Mouse (Mus musculus): ENCODE results near the gene Nr6a1.

The Nr6a1 gene

DNA sequence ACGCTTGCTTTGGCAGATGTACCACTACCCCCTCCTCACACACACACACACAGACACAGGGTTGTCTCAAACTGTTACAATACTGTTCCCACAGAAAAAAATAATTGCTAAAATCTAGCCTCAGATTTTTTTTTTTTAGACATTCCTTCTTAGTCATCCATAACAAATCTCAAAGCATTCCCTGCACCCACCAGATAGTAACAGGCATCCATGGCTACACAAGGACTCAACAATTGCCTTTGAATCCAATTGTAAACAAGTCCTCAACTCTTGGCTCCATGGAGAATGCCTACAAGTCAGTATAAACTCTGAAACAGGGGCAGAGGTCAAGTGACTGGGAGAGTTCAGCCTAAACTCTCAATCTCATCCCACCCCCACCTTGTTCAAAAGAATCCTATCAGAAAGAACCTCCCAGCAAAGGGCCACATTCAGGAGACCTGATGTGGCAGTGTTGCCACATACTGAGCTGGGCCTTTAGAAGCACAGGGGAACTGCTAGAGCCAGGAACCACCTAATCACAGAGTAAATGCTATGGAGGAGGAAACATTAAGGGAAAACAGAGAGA is 52.9 kb downstream of the Nr6a1 start:
- DNase-seq (ENCODE audit: low spot score in 2 of 2): no peak

DNA sequence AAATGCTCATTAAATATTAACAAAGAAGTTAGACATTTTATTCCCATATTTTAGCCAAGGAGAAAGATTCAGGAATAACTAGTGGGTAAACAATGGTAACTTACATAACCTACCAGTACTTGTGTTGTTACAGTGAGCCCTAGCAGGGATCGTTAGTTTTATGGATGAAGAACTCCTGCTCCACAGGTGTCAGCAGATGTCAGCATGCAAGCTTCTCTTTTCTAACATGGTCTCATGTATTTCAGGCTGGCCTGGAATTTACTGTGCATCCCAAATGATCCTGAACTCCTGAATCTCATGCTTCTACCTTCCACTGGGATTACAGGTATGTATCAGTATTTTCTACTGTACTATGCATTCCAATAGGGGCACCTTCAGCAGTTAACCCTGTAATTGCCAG is 54.8 kb downstream of the Nr6a1 start:
- DNase-seq (ENCODE audit: low spot score in 2 of 2): no peak

DNA sequence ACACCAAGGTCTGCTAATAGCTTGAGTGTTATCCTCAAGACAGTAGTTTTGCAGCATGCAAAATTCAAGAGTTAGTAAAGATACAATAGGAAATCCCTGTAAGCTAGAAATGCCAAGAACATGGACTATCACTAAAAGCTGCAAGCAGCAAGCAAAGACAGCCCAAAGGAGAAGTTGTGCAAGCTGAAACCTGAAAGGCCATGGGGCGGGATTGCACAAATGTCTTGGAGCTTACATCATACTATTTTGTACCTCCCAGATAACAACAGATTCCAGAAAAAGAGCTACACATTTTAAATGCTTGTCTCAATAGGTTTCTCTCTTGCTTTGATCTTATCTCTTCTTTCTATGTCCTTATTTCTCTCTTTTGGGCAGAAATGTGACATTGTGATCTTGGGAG is 60.8 kb downstream of the Nr6a1 start:
- DNase-seq (ENCODE audit: low spot score in 2 of 2): no peak

DNA sequence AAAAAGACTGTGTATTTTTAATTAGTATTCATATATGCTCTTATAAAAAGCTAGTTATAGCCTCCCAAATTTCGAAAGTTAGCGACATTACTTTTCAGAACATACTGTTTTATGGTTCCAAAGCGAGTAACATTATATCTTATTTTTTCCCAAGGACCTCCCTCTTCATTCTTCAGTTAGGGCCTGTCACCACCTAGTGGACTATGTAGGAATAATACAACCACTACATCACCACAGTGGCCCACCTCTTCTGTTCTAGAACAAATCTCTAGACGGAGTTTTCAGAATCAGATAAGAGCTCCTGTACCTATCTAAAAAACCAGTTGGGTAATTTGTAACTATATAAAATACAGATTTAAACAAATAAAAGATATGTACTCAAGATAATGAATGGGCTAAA is 63.5 kb downstream of the Nr6a1 start:
- no peak for DNase-seq (ENCODE audit: low spot score in 2 of 2)

DNA sequence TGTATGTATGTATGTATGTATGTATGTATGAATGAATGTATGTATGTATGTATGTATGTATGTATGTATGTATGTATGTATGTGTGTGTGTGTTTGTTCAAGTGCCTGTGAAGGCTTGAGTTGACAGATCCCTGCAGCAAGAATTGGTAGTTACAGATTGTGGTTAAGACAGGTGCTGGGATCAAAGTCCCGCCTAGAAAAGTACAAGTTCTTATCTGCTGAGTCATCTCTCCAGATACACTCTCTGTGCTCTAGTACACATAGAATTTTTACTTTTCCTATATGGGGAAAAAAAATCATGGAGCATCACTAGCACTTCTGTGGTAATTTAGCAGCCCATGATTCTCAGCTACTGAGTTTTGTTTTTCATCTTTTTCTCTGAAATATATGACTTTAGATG is 75.7 kb downstream of the Nr6a1 start:
- DNase-seq (ENCODE audit: low spot score in 2 of 2): no peak

DNA sequence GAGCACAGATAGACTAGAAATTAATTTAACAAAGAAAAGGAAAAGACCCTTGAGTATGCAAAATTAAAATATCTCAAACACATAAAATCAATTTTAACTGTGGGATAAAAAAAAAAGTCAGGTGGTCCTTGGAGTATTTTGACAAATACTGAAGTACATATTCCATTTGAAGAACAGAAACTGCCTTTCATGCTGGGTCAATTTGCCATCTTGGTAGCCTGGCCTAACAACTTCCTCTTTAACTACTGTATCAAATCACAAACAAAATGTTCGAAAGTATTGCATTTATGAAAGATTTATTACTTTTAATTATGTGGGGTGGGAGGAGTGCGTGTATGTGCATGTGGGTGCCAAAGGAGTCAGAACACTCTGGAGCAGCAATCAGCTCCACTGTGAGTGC is 81.2 kb downstream of the Nr6a1 start:
- DNase-seq (ENCODE audit: low spot score in 2 of 2): no peak

DNA sequence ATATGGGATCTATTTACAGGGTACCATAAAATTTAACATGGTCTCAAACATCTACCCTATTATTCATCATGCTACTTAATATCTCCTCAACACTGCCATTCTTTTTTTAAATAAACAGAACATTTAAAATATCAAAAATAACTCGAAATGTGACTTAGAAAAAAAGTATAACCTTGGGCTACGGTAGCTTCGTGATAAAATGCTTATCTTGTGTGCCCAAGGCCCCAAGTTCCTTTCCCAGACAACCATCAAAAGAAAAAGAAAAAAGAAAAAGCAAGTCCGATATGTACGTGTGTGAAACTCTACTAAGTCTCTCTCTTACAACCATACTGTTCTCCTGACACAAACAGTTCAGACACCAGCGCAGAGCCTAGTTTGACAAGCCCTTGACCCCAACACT is 92.0 kb downstream of the Nr6a1 start:
- no peak for DNase-seq (ENCODE audit: low spot score in 2 of 2)

DNA sequence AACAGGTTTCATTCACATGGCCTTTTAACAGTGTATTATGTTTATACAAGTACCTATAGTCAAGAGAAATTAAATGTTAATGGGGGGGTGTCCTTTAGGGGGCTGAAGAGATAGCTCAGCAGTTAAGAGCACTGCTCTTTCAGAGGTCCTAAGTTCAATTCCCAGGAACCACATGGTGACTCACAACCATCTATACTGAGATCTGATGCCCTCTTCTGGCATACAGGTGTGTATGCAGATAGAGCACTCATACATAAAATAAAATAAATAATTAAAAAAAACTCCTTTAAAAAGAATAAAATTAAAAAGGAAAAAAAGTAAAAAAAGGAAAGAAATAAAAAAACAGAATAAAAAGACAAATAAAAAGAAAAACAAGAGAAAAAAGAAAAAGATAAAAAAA is 95.5 kb downstream of the Nr6a1 start:
- DNase-seq (ENCODE audit: low spot score in 2 of 2): no peak

DNA sequence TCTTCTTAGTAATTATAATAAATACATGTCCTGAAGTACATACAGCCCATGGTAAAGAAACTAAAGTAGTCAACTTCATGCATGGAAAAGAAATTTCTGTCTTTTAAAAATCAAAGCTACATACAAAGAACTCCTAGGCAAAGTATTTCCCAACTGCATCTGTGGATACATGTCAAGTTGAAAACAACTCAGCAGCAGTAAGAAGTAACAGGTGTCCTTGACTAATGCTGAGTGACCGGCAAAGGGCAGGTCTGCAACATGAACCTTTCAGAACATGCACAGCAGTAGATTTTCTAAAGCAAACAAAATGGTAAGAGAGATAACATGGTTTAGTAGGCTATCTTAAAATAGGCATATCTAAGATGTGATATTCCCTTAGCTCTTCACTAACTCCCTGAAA is 98.0 kb downstream of the Nr6a1 start:
- no peak for DNase-seq (ENCODE audit: low spot score in 2 of 2)

DNA sequence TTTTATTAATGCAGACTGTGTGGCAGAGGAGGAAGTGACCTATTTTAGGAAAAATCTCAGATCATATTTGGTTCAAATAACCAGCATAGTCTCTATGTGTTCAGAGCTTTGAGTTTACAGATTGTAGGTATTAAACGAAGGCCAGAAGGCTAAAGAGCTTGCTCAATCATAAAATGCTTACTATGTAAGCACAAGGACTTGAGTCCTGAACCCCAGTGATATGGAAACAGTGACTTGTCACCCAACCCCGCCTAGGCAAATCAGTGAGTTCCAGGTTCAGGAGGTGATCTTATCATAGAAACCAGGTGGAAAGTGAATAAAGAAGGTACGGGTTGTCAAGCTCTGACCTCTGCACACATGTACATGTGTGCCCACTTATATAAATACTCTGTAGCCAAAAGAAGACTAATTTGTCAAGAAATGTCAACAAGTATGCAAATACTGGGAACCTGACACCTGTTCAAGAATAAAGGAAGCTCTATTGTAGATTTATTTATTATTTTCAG is 99.6 kb downstream of the Nr6a1 start:
- DNase-seq (ENCODE audit: low spot score in 2 of 2): no peak

DNA sequence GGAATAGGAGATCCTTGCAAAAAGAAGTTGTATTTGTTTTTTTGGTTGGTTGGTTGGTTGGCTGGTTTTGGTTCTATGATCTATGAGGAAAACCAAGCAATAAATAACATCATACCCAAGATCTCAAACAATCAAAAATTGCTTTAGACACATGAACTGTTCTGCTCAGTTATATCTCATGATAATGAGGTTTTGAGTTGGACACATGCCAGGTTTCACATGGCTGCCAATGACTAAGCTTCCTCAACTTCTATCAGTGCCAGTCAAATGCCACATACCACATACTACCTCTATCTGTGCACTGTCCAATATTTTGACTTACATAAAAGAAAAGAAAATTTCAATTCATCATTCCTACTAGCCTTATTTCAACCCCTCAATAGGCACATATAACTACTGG is 101.3 kb downstream of the Nr6a1 start:
- DNase-seq (ENCODE audit: low spot score in 2 of 2): no peak

DNA sequence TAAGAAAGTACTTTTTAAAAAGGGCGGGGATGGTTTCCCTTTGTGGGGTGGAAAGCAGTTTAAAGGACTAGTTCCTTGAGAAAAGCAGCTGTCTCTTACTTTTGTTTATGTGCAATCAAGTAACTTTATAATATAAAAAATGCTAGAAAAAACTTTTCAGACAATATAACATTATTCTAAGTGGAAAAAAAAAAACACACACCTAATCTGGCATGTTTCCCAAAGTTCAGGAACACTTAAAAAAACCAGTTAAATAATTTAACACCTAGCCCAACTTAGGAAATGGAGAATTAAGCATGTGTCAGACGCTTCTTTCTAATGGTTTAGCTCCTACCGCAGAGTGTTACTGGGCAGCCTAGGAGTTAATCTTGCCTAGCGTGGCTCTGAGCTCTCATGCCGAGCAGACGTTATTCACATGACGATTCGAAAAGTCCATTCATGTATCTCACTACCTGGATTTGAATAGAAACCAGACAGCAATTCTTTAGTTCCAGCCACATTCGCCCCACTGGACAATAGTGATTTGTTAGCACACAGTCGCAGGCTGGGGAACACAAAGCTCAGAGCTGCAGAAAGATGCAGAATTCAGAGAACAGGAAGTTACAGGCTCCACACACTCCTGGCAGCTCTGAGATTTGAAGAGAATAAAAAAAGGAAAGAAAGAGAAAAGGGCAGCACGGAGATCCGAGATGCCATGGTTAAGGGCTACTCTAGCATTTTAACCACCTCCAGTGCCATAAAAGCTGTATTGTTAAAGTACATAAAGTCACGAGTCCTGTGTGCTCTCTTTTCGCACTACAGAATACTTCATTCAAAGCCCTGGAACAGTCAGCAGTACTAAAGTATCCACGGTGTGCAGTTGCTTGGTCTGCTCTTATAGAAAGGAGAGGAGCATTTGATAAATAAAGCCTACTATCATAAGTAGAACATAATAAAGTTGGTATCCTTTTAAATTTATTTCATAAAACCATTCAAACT is 102.4 kb downstream of the Nr6a1 start:
- DNase-seq (ENCODE audit: low spot score in 2 of 2): peak in 1 of 2 experiments; percentile 13

DNA sequence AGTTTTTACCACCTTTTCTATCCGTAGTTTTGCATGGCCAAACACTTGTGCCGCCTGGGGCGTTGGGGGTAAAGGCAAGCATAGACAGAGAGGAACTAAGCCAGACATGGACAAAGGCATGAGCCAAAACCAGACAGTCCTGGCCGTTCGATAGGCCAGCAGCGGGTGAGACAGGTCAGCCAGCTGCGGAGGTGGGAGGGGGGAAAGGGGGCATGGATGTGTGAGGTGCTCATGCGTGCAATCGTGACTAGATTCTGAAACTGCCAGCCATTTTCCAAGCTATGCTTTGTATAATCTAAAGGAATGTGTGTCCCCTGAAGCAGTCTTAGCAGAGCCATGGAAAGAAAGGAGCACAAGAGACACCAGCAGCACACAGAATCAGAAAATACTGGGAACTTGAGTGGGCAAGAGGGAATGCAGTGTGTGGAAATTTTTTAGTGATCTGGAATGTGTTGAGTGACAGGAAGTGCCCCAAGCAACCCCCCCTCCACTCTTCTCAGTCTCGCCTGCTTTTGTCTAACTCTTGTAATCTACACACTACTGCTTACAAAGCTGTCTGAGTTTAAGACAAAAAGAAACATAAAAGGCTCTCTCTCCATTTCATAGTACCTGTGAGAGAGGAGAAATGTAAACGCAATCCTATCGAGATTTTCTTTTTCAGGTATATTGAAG is 103.4 kb downstream of the Nr6a1 start:
- DNase-seq (ENCODE audit: low spot score in 2 of 2): peak; percentile 39 to 43

DNA sequence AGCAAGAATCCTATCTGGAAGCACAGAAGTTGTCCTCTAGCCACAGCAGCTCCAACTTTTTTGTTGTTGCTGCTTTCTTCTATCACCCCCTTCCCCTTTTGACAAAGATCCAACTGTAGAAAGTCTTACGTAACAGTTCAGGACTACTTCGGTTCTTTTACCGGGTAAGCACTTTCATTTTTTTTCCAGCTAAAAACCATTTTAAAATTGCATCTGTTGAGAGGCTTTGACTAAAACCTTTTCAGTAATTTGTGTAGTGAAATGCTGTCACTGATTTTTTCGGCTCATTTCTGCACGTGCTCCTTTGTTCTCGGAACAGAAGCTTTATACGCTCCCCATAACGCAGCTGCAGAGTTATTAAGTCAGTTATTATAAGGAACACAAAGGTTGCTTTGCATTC is 104.1 kb downstream of the Nr6a1 start:
- DNase-seq (ENCODE audit: low spot score in 2 of 2): no peak

DNA sequence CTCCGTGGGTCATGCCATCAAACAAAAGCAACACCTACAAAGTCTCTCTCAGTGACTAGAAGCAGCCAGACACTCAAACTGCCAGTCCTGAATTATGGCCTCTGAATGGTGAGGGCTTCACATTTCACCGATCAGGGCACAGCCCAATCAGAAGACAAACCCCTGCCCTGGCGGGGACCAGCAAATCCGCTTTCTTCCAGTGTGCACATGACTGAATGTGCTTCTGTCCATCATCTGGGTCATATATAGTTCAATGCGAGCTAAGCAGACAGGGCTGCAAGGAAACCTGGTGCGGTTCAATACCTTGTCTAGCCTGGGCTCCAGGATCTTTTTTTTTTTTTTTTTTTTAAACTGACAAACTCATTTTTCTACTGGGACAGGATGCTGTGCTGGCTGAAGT is 104.5 kb downstream of the Nr6a1 start:
- DNase-seq (ENCODE audit: low spot score in 2 of 2): peak; percentile 36 to 44

DNA sequence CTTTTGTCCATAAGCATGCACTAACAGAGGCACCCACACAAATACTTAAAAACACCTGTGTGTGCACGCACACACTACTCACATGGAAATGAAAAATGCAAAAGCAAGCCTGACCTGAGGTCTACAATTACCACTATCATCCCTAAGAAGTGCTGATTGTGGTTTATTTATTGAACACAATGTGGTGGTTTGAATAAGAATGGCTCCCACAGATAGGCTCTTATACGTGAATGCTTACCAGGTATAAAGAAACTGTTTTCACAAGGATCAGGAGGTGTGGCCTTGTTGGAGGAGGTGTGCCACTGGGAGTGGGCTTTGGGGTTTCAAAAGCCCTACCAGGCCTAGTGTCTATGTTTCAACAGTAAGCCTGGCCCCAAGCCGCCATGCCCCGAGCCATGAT is 110.0 kb downstream of the Nr6a1 start:
- DNase-seq (ENCODE audit: low spot score in 2 of 2): no peak

DNA sequence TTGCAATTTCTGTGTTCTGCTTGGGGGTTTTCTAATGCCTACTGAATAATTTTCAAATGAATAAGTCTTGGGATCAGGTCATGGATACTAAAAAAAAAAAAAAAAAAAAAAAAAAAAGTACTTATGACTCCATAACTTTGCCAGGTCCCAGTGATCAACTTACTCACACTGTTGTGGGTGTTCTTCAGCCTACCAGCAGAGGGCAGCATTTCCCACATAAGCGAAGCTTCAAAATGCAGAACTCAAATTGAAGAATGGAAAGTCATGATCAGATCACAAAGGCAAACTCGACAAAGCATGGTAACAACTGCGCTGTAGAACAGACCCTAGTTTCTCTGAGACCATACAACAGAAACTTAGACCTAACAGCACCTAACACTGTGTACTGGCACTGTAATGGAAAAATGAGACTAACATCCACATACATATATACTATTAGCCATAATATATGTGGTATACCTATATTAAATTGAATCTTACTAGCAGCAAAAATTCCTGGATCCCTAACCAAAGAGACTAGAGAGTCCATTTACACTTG is 130.3 kb downstream of the Nr6a1 start:
- peak; percentile 13 to 56 for DNase-seq (ENCODE audit: low spot score in 2 of 2)

DNA sequence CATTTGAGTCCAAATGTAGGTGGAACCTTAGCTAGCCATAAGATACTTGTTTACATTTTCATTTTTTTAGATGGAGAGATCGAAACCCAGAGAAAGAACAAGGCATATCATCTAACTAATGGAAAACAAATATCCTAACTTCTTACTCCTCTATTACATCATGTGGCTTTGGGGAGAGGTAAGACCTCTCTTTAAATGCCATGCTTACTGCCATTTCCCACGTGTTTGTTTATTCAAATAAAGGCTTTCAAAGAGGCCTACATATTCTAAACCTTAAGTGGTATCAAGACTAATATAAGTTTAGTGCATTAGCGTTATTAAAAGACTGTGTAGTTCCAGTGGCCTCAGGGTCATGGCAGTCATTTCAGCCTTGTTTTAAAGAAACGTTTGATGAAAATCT is 140.2 kb downstream of the Nr6a1 start:
- DNase-seq (ENCODE audit: low spot score in 2 of 2): no peak

DNA sequence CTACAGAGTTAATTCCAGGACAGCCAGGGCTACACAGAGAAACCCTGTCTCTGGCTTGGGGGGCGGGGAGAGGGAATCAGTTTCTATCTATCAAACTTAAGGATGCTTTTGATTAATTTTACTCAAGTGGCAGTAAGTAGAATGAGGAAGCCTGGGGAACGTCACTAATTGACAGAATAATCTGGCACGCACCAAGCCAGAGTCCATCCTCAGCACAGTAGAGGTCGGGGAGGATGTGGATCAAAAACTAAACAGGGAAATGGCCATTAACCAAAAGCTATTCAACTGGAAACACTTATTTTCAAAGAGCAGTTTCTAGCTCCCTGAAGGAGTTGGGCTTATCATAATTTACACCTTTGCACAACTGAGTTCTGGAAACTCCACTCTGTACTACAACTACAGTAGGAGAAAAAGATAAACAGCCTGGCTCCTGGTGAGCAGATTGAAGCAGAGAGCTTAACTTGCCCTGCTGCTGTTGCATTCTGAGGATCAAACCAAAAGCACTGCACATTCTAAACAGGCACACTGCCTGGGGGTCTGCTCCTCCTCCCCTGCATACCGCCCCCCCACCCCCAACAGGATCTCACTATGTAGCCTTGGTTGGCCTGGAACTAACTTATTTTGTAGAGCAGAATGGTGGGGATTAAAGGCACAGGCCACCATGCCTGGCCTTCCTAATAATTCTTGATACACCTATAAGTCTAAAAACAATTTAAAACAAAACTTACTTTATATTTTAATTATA is 141.1 kb downstream of the Nr6a1 start:
- DNase-seq (ENCODE audit: low spot score in 2 of 2): no peak

DNA sequence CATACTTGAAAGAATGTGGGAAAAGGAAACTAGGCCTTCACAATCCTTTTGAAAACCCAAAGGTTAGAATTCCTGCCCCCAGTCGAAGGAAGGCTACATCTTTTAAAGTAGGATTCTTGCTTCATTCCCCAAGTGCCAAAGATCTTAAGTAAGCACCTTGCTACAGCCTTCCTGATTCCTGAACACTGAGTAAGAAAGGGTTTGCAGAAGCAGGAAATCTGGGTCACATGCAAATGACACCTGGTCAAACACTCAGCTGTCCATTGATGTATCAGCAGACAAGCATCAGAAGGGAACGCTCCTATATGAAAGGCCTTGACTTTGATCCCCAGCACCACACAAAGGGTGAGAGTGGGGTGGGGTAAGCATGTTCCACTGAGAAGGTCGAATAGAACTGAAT is 142.4 kb downstream of the Nr6a1 start:
- no peak for DNase-seq (ENCODE audit: low spot score in 2 of 2)

DNA sequence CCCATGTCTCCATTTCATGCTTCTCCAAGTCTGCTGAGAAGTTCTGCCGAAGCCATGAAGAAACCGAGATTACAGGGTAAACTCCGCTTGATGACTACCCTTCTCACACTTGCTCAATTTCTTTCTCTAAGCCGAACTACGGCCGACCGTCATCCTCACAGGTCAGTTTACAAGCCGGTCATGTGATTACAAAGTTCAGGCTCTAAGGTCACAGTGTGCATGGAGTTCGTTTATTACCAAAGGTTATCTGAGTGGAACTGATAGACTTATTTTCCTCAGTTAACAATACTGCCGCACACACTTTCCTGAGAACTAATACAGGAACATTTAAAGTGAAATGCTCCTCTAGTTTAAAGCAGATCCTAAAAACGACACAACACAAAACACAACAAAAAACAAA is 143.1 kb downstream of the Nr6a1 start:
- DNase-seq (ENCODE audit: low spot score in 2 of 2): no peak

DNA sequence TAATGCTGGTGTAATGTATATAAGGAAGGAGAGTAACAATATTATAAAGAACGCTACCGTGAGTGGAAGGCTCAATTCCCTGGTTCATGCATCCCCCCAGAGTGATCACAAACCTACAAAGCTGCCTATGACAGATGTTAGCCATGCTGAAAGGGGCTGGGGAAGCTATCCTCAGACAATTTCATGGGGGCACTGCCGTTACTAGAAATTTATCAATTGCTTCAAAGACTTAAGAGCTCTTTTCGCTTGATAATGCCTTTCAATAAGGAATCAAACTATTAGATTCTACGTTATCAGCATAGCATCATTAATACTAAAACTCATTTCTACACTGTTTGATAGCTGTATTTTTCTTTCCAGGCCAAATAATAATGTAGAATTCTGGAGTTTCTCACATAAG is 144.1 kb downstream of the Nr6a1 start:
- no peak for DNase-seq (ENCODE audit: low spot score in 2 of 2)

Data from frontal cortex, postnatal 10 days (tissue).